Mouse (Mus musculus) cortical plate, adult 2 months (tissue): ENCODE results near the gene 1700123O20Rik. TPM values are rescaled to one million over a fixed set of nuclear protein-coding genes. Genes with fewer than 3 reads are reported as not detected.

ENCODE experiments used
- H3K27ac ChIP-seq: fragments of 200-500 bp; 2 replicates; pipeline ENCODE4 v1.5.1; 2012; ENCODE audit warnings: low read length, control low read depth, inconsistent platforms; ENCODE audit not compliant: insufficient read depth
- H3K4me1 ChIP-seq: fragments of 200-500 bp; 2 replicates; pipeline ENCODE4 v1.6.1; 2011; ENCODE audit warnings: low read length; ENCODE audit not compliant: control insufficient read depth, insufficient read depth
- H3K4me3 ChIP-seq: fragments of 200-500 bp; 2 replicates; pipeline ENCODE4 v1.5.1; 2011; ENCODE audit warnings: mild to moderate bottlenecking, low read length, control low read depth; ENCODE audit not compliant: insufficient read depth
- CTCF ChIP-seq: fragments of 200-500 bp; IDR thresholded peaks from 2 replicates; pipeline ENCODE4 v1.5.1; 2011; ENCODE audit warnings: mild to moderate bottlenecking, control low read depth, low read length; ENCODE audit not compliant: insufficient read depth; ENCODE audit errors: extremely low read depth
- POLR2A ChIP-seq: fragments of 200-500 bp; IDR thresholded peaks from 2 replicates; pipeline ENCODE4 v1.6.1; 2011; ENCODE audit warnings: mild to moderate bottlenecking, low read length, control low read depth; ENCODE audit not compliant: insufficient read depth; ENCODE audit errors: extremely low read depth
- polyA plus RNA-seq: library from polyadenylated mRNA; depleted of rRNA; stranded (reverse); fragments of >200 nt; gene quantifications from 2 replicates; pipeline ENCODE4 v1.2.3, GENCODE M21; 2012; rRNA removed

Gene 1700123O20Rik
- polyA plus RNA-seq, 1 experiment, result 37.9 TPM

DNA sequence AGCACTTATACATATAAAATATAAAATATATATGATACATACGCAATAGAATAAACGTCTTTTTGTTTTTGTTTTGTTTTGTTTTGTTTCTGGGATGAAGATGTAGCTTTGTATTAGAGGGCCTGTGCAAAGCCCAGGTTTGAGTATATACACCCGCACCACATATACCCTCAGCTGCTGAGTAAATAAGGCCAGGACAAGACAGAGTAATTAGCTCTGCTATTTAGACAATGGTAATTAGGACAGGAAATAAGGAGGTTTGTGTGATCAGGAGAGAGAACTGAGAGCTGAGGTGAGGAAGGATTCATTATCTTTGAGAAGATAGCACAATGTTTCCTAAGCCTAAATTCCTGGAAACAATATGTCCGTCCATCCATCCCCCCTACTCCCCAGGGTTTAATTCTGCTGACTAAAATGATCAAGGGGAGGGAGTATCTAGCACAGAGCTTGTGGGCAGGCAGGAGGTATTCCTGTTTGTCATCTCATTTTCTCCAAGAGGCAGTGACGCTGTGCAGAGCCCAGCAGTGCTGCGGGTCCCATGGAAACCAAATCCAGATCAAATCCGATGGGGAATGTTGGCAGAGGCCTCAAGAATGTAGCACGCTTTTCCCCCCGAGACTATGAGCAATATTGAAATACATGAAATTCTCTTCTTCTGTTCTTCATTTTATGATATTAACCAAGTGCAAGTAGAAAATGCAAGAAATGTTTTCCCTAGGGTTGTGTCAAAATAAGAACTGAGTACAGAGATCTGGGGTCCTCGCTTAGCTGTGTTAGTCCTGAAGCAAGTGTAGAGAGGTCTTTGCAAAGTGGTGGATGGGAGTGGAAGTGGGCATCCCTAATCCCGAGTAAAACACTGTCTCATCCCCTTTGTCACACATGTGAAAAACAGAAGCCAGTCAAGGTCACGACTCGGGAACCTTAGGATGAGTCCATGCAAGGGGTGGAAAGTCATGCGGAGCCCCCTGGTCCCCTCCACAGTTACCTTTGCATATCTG lies 50.8 kb downstream of the 1700123O20Rik start:
- peak overlapping the region; percentile 39 for H3K27ac ChIP-seq
- H3K4me1 ChIP-seq, result peaks cover 7% of the 10 kb centered on the region
- no peak overlapping the region for H3K4me3 ChIP-seq
- no peak for TF ChIP-seq POLR2A

DNA sequence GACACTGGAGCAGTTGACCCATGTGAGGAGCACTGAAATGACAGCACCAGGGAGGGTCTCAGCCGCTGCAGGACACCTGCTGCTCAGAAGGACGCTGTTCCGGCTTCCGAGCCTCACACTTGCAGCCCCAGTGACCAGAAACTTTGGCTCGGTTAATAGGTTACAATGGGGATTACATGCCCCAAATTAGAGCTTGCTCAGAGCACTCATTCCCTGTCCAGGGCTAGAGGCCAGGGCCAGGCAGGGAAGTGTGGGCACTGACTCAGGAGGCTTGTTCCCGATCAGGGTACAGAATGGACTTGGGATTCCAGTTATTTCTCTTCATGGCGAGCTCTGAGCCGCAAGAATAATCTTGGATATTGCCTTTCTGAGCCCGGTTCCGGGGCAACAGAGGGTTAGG lies 51.6 kb downstream of the 1700123O20Rik start:
- no peak for TF ChIP-seq CTCF
- TF ChIP-seq POLR2A, result no peak
- H3K4me3 ChIP-seq, result no peak overlapping the region
- peaks cover 6% of the 10 kb centered on the region for H3K4me1 ChIP-seq
- peak overlapping the region; percentile 39; the same call in 1 of the 2 replicates for H3K27ac ChIP-seq

Other genes starting within 250 kb of the 1700123O20Rik start
- gene Lrp10, start 222.1 kb upstream of the 1700123O20Rik start, polyA plus RNA-seq, result 33.0 and 33.3 TPM in 2 replicates
- 6.0 and 7.9 TPM in 2 replicates for gene Rem2, start 210.1 kb upstream of the 1700123O20Rik start, polyA plus RNA-seq
- 52.6 and 54.8 TPM in 2 replicates for gene Prmt5, start 168.7 kb upstream of the 1700123O20Rik start, polyA plus RNA-seq
- 3.7 and 3.8 TPM in 2 replicates for gene Haus4, start 131.6 kb upstream of the 1700123O20Rik start, polyA plus RNA-seq
- gene Ajuba, start 108.7 kb upstream of the 1700123O20Rik start, polyA plus RNA-seq, result 2.3 and 3.0 TPM in 2 replicates
- gene 4931414P19Rik, start 80.2 kb upstream of the 1700123O20Rik start, polyA plus RNA-seq, result 5.2 and 5.8 TPM in 2 replicates
- 181 and 197 TPM in 2 replicates for gene Psmb5, start 68.2 kb upstream of the 1700123O20Rik start, polyA plus RNA-seq
- 0.17 and 0.23 TPM in 2 replicates for gene Psmb11, start 64.8 kb upstream of the 1700123O20Rik start, polyA plus RNA-seq
- gene Gm17606, start 45.3 kb upstream of the 1700123O20Rik start, polyA plus RNA-seq, result not detected in 2 replicates
- gene Cdh24, start 44.9 kb upstream of the 1700123O20Rik start, polyA plus RNA-seq, result 13.3 and 18.6 TPM in 2 replicates
- gene Acin1, start 715 bp downstream of the 1700123O20Rik start, polyA plus RNA-seq, result 169 and 194 TPM in 2 replicates
- gene Gm29776, start 12.6 kb downstream of the 1700123O20Rik start, polyA plus RNA-seq, result 0.04 and 0.06 TPM in 2 replicates
- gene Cebpe, start 26.0 kb downstream of the 1700123O20Rik start, polyA plus RNA-seq, result 0.09 TPM in 1 of 2 replicates, not detected in the other
- 51.3 and 54.7 TPM in 2 replicates for gene Slc7a8, start 95.7 kb downstream of the 1700123O20Rik start, polyA plus RNA-seq
- not detected in 2 replicates for gene Rnf212b, start 127.9 kb downstream of the 1700123O20Rik start, polyA plus RNA-seq
- gene Homez, start 184.7 kb downstream of the 1700123O20Rik start, polyA plus RNA-seq, result 9.6 TPM in 2 replicates
- 15.7 and 16.1 TPM in 2 replicates for gene Ppp1r3e, start 191.3 kb downstream of the 1700123O20Rik start, polyA plus RNA-seq
- 109 and 115 TPM in 2 replicates for gene Bcl2l2, start 197.2 kb downstream of the 1700123O20Rik start, polyA plus RNA-seq
- gene Gm20521, start 197.2 kb downstream of the 1700123O20Rik start, polyA plus RNA-seq, result 0.15 and 0.50 TPM in 2 replicates
- gene Pabpn1, start 206.3 kb downstream of the 1700123O20Rik start, polyA plus RNA-seq, result 414 and 456 TPM in 2 replicates
- gene Slc22a17, start 226.9 kb downstream of the 1700123O20Rik start, polyA plus RNA-seq, result 776 and 795 TPM in 2 replicates
- 7.5 and 8.2 TPM in 2 replicates for gene Efs, start 239.9 kb downstream of the 1700123O20Rik start, polyA plus RNA-seq
- gene Il25, start 246.5 kb downstream of the 1700123O20Rik start, polyA plus RNA-seq, result 0.13 and 0.17 TPM in 2 replicates